Mouse (Mus musculus) forebrain, embryonic 13.5 days (tissue): Measurements from ENCODE around the gene Wfdc17. TPM values are rescaled to one million over a fixed set of nuclear protein-coding genes. Genes with fewer than 3 reads are reported as not detected.

Experiments used
- ATAC-seq: fragments of 200-750 bp; cut with Nextera tagmentation; 2 replicates; pipeline ENCODE4 v1.8.0; 2017
- H3K27ac ChIP-seq: fragments of 300-500 bp; sonication (generic); 2 replicates; pipeline ENCODE4 v1.5.1; 2015; ENCODE audit warnings: inconsistent platforms, mild to moderate bottlenecking, moderate library complexity
- H3K27me3 ChIP-seq: fragments of 300-500 bp; sonication (generic); 2 replicates; pipeline ENCODE4 v1.6.1; 2015; ENCODE audit warnings: mild to moderate bottlenecking, inconsistent platforms
- H3K36me3 ChIP-seq: fragments of 300-500 bp; sonication (generic); 2 replicates; pipeline ENCODE4 v1.6.1; 2015; ENCODE audit warnings: mild to moderate bottlenecking, inconsistent platforms; ENCODE audit not compliant: poor library complexity, severe bottlenecking
- H3K4me1 ChIP-seq: fragments of 300-500 bp; sonication (generic); 2 replicates; pipeline ENCODE4 v1.6.1; 2015; ENCODE audit warnings: inconsistent platforms
- H3K4me2 ChIP-seq: fragments of 300-500 bp; sonication (generic); 2 replicates; pipeline ENCODE4 v1.6.1; 2015; ENCODE audit warnings: inconsistent platforms, mild to moderate bottlenecking, moderate library complexity
- H3K4me3 ChIP-seq: fragments of 300-500 bp; sonication (generic); 2 replicates; pipeline ENCODE4 v1.5.1; 2015; ENCODE audit warnings: mild to moderate bottlenecking, inconsistent platforms
- H3K9ac ChIP-seq: fragments of 300-500 bp; sonication (generic); 2 replicates; pipeline ENCODE4 v1.6.1; 2015; ENCODE audit warnings: mild to moderate bottlenecking, inconsistent platforms
- H3K9me3 ChIP-seq: fragments of 300-500 bp; sonication (generic); replicated peaks from 2 replicates; pipeline ENCODE4 v1.6.1; 2016; ENCODE audit warnings: inconsistent platforms
- WGBS: fragments of 180-500 bp; shearing (Covaris S2); methylation state at CpG from one replicate; pipeline ENCODE4 v1.1.7; 2015; 5-methylcytosine and 5-hydroxymethylcytosine counted together
- polyA plus RNA-seq: library from polyadenylated mRNA; unstranded; fragments of >200 nt; fragmentation: Nextera tagmentation; extraction: Ambion mirVana; gene quantifications from 2 replicates; pipeline ENCODE4 v1.2.1, GENCODE M21; 2015

Gene Wfdc17
- polyA plus RNA-seq, 1 experiment from 2014 or later: not detected

DNA sequence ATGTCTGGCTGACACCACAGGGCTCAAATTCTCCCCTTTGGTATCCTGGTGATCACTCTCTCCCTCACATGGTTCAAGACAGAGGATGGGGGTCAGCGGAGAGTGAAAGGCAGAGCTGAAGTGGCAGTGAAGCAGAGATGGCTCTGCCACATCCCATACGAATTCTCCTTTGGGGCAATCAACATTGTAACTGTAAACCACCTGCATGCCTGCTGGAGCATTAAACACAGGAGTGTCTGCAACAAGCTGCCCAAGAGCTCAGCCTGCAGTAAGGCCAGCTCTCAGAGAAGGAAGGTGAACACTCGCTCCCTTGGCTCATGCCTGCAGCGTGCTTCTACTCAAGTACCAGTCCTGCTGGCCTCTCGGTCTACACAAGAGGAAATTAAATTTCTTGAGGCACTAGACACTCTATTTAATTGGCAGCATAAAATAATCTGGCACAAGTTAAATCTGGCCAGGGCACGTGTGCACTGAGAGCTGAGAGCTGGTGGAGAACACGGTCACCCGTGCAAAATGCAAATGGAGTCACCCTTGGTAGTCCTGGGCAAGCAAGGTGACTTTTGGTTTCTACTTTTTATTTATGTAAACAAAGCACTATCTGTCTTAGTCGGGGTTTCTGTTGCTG lies 39.1 kb downstream of the Wfdc17 start:
- Histone ChIP-seq H3K27ac (no peak overlapping the region), H3K36me3 (no peaks in the 10 kb centered on the region), H3K4me2 (no peak overlapping the region), H3K4me3 (no peak overlapping the region), H3K9me3 (no peaks in the 10 kb centered on the region), H3K4me1 (no peaks in the 10 kb centered on the region), H3K9ac (no peak overlapping the region), H3K27me3 (peaks cover 32% of the 10 kb centered on the region)
- no peak for ATAC-seq
- 73% methylated on average over 9 of the region's 9 CpGs for WGBS

DNA sequence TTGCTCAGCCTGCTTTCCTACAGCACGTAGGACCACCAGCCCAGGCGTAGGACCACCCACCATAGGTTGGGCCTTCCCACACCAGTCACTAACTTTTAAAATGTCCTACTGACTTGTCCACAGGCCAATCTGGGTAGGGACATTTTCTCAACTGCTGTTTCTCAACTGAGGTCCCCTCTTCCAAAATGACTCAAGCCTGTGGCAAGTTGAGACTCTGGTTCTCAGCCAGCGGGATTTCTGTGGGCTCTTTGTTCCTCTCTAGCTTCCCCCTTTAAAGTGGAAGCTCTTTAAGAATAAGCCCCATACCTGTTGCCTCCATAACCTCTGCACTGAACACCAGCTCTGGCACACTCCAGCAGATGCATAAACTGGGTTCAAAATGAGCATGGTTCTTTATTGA lies 39.7 kb downstream of the Wfdc17 start:
- 91% methylated on average over 3 of the region's 3 CpGs for WGBS

DNA sequence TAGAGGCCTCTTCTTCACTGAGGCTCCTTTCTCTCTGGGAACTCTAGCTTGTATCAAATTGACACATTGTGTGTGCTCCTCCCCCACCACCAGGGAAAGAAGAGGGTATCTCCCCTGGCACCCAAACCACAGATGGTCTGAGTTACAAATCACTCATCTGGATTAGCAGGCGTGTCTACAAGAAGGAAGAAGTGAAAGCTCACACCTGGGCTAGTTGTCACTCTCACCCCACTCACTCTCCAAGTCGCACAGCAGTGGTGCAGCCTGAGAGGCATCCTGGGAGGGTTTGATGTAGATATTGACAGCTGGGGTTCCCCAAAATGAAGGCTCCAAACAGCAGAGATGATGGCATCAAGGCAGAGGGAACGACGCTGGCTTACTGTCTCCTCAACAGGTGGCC lies 42.4 kb downstream of the Wfdc17 start:
- Histone ChIP-seq H3K9ac (no peak overlapping the region), H3K9me3 (no peaks in the 10 kb centered on the region), H3K4me3 (no peak overlapping the region), H3K4me2 (no peak overlapping the region), H3K27me3 (peaks cover 39% of the 10 kb centered on the region), H3K27ac (no peak overlapping the region), H3K36me3 (no peaks in the 10 kb centered on the region), H3K4me1 (no peaks in the 10 kb centered on the region)
- WGBS: 91% methylated on average over 4 of the region's 4 CpGs
- no peak for ATAC-seq

More for the DNA sequence above, 39.7 kb downstream of the Wfdc17 start:
- Histone ChIP-seq H3K27me3 (peaks cover 39% of the 10 kb centered on the region), H3K9ac (no peak overlapping the region), H3K36me3 (no peaks in the 10 kb centered on the region), H3K27ac (no peak overlapping the region), H3K4me1 (no peaks in the 10 kb centered on the region), H3K9me3 (no peaks in the 10 kb centered on the region), H3K4me2 (no peak overlapping the region), H3K4me3 (no peak overlapping the region)
- no peak for ATAC-seq

DNA sequence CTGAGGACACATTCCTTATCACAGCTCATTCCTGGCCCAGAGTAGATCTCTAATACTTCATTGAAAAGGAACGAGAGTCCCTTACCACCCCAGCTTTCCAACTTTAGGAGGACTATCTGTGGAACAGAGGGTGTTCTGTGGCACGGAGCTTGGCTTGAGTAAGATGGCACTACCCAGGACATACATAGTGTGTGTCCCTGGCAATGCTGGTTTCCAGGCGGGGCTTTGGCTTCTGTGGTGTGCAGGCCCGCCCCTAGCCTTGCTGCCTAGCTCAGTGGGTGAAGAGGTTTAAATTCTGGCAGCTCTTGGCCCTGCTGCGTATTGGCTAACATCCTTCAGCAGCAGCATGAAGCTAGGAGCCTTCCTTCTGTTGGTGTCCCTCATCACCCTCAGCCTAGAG lies 42.9 kb downstream of the Wfdc17 start, which contains the start of gene Wfdc21:
Gene Wfdc21, plus strand, starts transcription at position 260 of the 400 bp plus-strand sequence.
- H3K9ac ChIP-seq: no peak within 1 kb of the TSS
- no peaks in the 10 kb centered on the region for H3K36me3 ChIP-seq
- H3K27me3 ChIP-seq: peaks cover 39% of the 10 kb centered on the region
- H3K4me3 ChIP-seq: no peak within 1 kb of the TSS
- no peaks in the 10 kb centered on the region for H3K4me1 ChIP-seq
- WGBS: 81% methylated on average over 5 of the region's 5 CpGs
- no peak within 1 kb of the TSS for H3K27ac ChIP-seq
- no peaks in the 10 kb centered on the region for H3K9me3 ChIP-seq
- no peak for ATAC-seq
- H3K4me2 ChIP-seq: no peak within 1 kb of the TSS

DNA sequence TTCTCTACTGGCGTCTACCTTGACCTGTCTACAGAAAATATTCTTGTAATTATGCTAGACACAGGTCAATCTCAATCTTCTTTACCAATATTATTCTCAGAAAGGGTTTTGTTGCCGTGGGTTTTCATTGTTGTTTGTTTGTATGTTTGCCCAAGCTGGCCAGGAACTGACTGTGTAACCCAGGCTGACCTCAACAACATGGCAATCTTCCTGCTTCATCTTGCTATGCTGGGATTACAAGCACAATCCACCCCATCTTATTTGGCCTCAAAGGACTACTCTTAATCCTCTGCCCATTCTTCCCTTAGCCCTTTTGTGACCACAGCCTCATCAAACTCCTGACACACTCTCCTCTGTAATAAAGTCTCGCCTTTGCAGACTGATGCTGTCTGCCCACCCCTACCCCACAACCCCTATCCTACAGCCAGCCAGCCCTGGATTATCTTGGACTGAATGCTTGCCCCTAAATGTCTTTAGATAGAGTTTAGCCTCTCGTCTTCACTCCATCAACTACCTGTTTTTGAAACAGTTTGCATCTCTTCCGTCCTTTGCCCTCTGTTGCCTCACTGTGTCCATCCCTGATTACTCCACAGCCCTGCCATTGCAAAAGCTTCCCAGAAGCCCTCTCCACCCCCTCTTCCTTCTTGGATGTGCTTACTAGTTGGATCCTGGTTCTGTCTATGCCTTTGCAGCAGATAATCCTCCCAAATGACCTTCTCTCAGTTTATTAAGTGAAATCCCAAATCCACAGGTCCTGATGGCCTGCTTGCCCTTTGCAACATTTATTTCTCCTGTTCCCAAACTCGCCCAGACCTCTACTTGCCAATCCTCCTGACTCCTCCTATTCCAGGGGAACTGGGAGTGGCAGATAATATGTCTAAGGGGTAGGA lies 43.8 kb downstream of the Wfdc17 start:
- no peak overlapping the region for H3K4me2 ChIP-seq
- no peaks in the 10 kb centered on the region for H3K9me3 ChIP-seq
- WGBS: 64% methylated on average over 6 of the region's 6 CpGs
- no peaks in the 10 kb centered on the region for H3K4me1 ChIP-seq
- peaks cover 47% of the 10 kb centered on the region for H3K27me3 ChIP-seq
- H3K4me3 ChIP-seq: no peak overlapping the region
- H3K36me3 ChIP-seq: no peaks in the 10 kb centered on the region
- ATAC-seq: no peak
- no peak overlapping the region for H3K27ac ChIP-seq
- H3K9ac ChIP-seq: no peak overlapping the region

DNA sequence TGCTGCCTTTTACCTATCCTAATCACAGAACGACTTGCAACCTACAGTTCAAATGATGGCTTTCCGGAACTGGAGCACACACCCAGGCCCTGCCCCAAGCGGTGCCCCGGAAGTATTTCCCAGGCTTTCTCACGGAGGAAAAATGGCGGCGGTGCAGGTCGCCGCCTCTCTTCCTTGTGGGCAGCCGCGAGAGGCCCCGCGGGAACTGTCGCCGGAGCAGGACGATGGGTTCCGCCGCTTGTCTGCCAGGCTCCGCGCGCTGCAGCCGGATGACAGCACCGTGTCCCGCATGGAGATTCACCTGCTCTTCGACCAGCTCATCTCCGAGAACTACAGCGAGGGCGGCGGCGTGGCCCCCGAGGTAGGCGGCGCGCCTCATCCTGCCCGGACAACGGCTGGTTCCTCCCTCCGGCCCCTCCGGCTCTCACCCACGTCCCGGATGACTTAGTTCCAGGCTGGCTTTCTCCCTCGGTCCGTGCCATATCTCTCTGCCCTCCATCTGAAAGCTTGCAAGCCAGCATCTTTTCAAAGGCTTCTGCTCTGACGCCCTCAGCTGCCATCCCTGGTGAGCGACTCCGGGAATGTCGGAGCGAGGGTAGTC lies 49.9 kb downstream of the Wfdc17 start, which contains the start of gene Heatr6:
Gene Heatr6, plus strand, starts transcription at position 116 of the 601 bp plus-strand sequence.
- Histone ChIP-seq H3K4me3 (peak within 1 kb of the TSS; percentile 78), H3K36me3 (peaks cover 30% of the 10 kb centered on the region), H3K9me3 (no peaks in the 10 kb centered on the region), H3K4me1 (peaks cover 16% of the 10 kb centered on the region), H3K27me3 (peaks cover 19% of the 10 kb centered on the region), H3K27ac (peak within 1 kb of the TSS; percentile 84), H3K9ac (peak within 1 kb of the TSS; percentile 86), H3K4me2 (peak within 1 kb of the TSS; percentile 70)
- ATAC-seq: peak; percentile 98
- under 1% methylated on average over 47 of the region's 47 CpGs for WGBS

DNA sequence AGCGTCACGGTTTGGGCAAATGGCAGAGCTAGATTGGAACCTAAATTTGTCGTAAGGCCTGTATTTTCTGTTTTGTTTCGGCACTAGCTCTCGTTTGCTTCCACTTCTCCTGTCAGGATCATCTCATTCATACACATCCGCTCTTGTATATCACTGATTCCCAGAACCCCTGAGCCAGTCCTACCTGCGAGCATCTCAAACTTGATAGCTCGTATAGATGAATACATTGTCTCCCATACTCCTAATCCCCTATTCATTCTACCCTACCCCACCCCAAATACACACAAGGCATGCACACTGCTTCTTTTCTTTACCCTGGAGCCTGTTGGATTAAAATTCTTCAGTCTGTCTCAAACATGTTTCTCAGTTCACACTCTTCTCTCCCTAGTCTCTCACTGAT lies 50.4 kb downstream of the Wfdc17 start:
- Histone ChIP-seq H3K9ac (peak overlapping the region; percentile 86), H3K4me1 (peaks cover 16% of the 10 kb centered on the region), H3K9me3 (no peaks in the 10 kb centered on the region), H3K36me3 (peaks cover 35% of the 10 kb centered on the region), H3K27ac (peak overlapping the region; percentile 84; the same call in 1 of the 2 replicates), H3K4me2 (peak overlapping the region; percentile 70), H3K27me3 (peaks cover 14% of the 10 kb centered on the region), H3K4me3 (peak overlapping the region; percentile 78)
- ATAC-seq: peak; percentile 34; the same call in 1 of the 2 replicates
- WGBS: 3% methylated on average over 8 of the region's 8 CpGs

Other genes with a start within 250 kb of the Wfdc17 start
- 2.5 TPM in 2 replicates for gene Mmp28, start 240.9 kb upstream of the Wfdc17 start, polyA plus RNA-seq
- gene Taf15, start 230.9 kb upstream of the Wfdc17 start, polyA plus RNA-seq: 20.5 and 21.3 TPM in 2 replicates
- gene Heatr9, start 181.8 kb upstream of the Wfdc17 start, polyA plus RNA-seq: not detected in 2 replicates
- gene Ccl5, start 173.5 kb upstream of the Wfdc17 start, polyA plus RNA-seq: not detected in 2 replicates
- gene Ccl9, start 125.4 kb upstream of the Wfdc17 start, polyA plus RNA-seq: 0.48 and 0.81 TPM in 2 replicates
- gene Ccl6, start 110.9 kb upstream of the Wfdc17 start, polyA plus RNA-seq: 0.87 and 1.1 TPM in 2 replicates
- not detected in 2 replicates for gene Rpl9-ps1, start 58.4 kb upstream of the Wfdc17 start, polyA plus RNA-seq
- 0.61 and 1.0 TPM in 2 replicates for gene Ccl3, start 54.6 kb upstream of the Wfdc17 start, polyA plus RNA-seq
- 0.36 TPM in 1 of 2 replicates, not detected in the other for gene Ccl4, start 41.4 kb upstream of the Wfdc17 start, polyA plus RNA-seq
- not detected in 2 replicates for gene Wfdc18, start 5.0 kb downstream of the Wfdc17 start, polyA plus RNA-seq
- gene Wfdc21, start 42.9 kb downstream of the Wfdc17 start, polyA plus RNA-seq: not detected in 2 replicates
- 39.1 and 40.6 TPM in 2 replicates for gene Heatr6, start 49.7 kb downstream of the Wfdc17 start, polyA plus RNA-seq
- not detected in 2 replicates for gene Hnf1b, start 146.1 kb downstream of the Wfdc17 start, polyA plus RNA-seq
- 37.4 and 41.9 TPM in 2 replicates for gene Ddx52, start 238.1 kb downstream of the Wfdc17 start, polyA plus RNA-seq